Mouse (Mus musculus): ENCODE results near the gene Nt5c. TPM values are rescaled to one million over a fixed set of nuclear protein-coding genes. Genes with fewer than 3 reads are reported as not detected.
"Not testable (repeated sequence)": the region's sequence is repeated elsewhere in the genome, so short reads cannot be mapped to it uniquely, and the experiment has no call there.

Nt5c gene
- polyA plus RNA-seq (2012; ENCODE audit: insufficient read depth, insufficient read length, low replicate concordance, missing spikeins), result not detected in 2 replicates

- Histone ChIP-seq H3K27ac (ENCODE audit: insufficient read depth, low read depth, low read length) (peak within 1 kb of the TSS; percentile 61), H3K4me3 (ENCODE audit: insufficient read depth, low read depth, low read length) (peak within 1 kb of the TSS; percentile 74), H3K4me1 (ENCODE audit: control insufficient read depth, insufficient read depth, low read length) (peaks cover 11% of the 10 kb centered on the region)
- TF ChIP-seq POLR2A (IDR thresholded peaks at IDR 0.05; ENCODE audit: insufficient read depth, low read depth, low read length), result no peak
- TF ChIP-seq CTCF (IDR thresholded peaks at IDR 0.05; ENCODE audit: insufficient read depth, low read depth, low read length), result peak; percentile 45; the same call in 1 of the 2 replicates
- WGBS, result under 1% methylated on average over 43 of the region's 43 CpGs
Observed at GRCm38 (mm10) chr11:115491356-115492083, at the start of gene Nt5c. Nt5c (minus strand) TSS chr11:115491862.

DNA sequence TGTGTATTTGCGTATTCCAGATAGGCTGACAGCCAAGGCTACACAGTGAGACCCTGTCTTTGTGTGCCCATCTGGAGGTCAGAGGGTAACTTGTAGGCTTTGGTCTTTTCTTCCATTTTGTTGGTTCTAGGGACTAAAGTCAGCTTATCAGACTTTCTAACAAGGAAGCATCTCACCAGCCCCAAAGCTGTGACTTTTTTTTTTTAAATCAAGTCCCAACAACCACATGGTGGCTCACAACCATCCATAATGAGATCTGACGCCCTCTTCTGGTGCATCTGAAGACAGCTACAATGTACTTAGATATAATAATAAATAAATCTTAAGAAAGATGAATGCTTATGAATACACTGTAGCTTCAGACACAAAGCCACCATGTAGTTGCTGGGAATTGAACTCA lies 46.4 kb upstream of the Nt5c start:
- Histone ChIP-seq H3K27ac (ENCODE audit: insufficient read depth, low read depth, low read length) (no peak overlapping the region), H3K4me1 (ENCODE audit: control insufficient read depth, insufficient read depth, low read length) (peaks cover 5% of the 10 kb centered on the region), H3K4me3 (ENCODE audit: insufficient read depth, low read depth, low read length) (no peak overlapping the region)
- WGBS, result 77% methylated on average over 2 of the region's 2 CpGs
- TF ChIP-seq POLR2A (IDR thresholded peaks at IDR 0.05; ENCODE audit: insufficient read depth, low read depth, low read length) (no peak), CTCF (IDR thresholded peaks at IDR 0.05; ENCODE audit: insufficient read depth, low read depth, low read length) (no peak)

DNA sequence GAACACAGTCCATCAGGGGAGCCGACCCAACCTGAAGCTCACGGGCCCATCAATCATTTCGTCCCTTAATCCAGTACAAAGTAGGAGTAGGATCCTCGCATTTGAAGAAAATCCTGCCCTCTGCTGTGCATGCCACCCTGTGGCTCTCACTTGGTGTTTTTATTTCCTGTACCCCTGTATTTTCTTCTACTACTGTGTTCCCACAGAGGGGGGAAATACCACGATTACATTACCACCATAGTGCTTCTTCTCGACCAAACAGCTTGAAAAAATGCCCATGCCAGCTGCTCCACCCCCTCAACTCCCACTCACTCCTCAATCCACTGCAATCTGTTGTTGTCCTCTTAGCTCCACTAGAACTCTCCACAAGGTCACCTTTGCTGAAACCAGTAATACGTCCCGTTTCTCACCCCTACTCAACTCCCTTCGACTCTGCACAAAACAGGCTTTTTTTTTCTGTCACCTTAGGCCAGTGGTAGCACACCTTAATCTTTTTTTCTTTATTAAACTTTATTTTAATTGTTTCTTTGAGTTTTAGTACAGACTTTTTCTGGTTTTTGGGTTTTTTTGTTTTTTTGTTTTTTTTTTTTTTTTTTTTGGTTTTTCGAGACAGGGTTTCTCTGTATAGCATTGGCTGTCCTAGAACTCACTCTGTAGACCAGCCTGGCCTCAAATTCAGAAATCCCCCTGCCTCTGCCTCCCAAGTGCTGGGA lies 45.4 kb upstream of the Nt5c start:
- TF ChIP-seq POLR2A (IDR thresholded peaks at IDR 0.05; ENCODE audit: insufficient read depth, low read depth, low read length) (no peak), CTCF (IDR thresholded peaks at IDR 0.05; ENCODE audit: insufficient read depth, low read depth, low read length) (no peak)
- Histone ChIP-seq H3K4me3 (ENCODE audit: insufficient read depth, low read depth, low read length) (peak overlapping the region; percentile 75; the same call in 1 of the 2 replicates), H3K27ac (ENCODE audit: insufficient read depth, low read depth, low read length) (peak overlapping the region; percentile 80), H3K4me1 (ENCODE audit: control insufficient read depth, insufficient read depth, low read length) (peaks cover 5% of the 10 kb centered on the region)
- 64% methylated on average over 10 of the region's 10 CpGs for WGBS

GRCm38 (mm10) chr11:115536038-115536681 lies 44.5 kb upstream of the Nt5c start, which contains the start of gene Sumo2:
Sumo2 (minus strand) TSS chr11:115536276.
- TF ChIP-seq POLR2A (IDR thresholded peaks at IDR 0.05; ENCODE audit: insufficient read depth, low read depth, low read length), result peak; percentile 66
- TF ChIP-seq CTCF (IDR thresholded peaks at IDR 0.05; ENCODE audit: insufficient read depth, low read depth, low read length), result no peak
- H3K4me3 ChIP-seq (ENCODE audit: insufficient read depth, low read depth, low read length), result peak within 1 kb of the TSS; percentile 75
- 1% methylated on average over 70 of the region's 70 CpGs for WGBS

DNA sequence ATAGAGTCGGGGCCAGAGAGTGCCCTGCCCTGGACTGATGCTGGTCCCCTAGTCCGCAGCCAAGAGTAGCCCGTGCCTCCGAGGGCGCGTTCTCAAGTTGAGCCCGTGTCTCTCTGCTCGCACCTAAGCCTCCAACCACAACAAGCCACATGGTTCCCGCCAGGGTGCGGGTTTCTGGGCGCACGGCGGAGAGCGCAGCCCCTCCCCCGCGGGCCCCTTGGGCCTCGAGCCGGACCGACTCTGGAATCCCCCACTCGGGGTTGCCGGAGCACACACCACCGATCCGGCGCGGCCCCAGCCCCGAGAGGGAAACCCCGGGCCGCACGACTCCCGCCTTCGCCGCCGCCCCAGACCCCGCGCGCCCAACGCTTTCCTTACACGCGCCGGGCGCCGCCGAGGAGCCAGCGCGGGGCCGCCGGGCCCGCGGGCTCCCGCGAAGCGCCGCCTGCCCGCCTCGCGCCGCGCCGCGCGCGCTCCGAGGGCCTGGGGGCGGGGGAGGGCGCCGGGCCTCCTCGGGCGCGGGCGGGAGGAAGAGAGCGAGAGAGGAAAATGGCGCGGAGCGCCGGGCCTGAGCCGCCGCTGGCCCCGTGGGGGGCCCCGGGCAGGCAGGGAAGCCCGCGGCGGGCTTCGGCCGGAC lies 43.9 kb upstream of the Nt5c start:
- peaks cover 5% of the 10 kb centered on the region for H3K4me1 ChIP-seq (ENCODE audit: control insufficient read depth, insufficient read depth, low read length)
- H3K27ac ChIP-seq (ENCODE audit: insufficient read depth, low read depth, low read length), result peak overlapping the region; percentile 97
- WGBS, result under 1% methylated on average over 81 of the region's 84 CpGs
- TF ChIP-seq CTCF (IDR thresholded peaks at IDR 0.05; ENCODE audit: insufficient read depth, low read depth, low read length), result no peak
- no peak; the same call in 1 of the 2 replicates for TF ChIP-seq POLR2A (IDR thresholded peaks at IDR 0.05; ENCODE audit: insufficient read depth, low read depth, low read length)
- peak overlapping the region; percentile 75 for H3K4me3 ChIP-seq (ENCODE audit: insufficient read depth, low read depth, low read length)

More at GRCm38 (mm10) chr11:115536038-115536681, 44.5 kb upstream of the Nt5c start, which contains the start of gene Sumo2:
- peaks cover 5% of the 10 kb centered on the region for H3K4me1 ChIP-seq (ENCODE audit: control insufficient read depth, insufficient read depth, low read length)
- H3K27ac ChIP-seq (ENCODE audit: insufficient read depth, low read depth, low read length), result peak within 1 kb of the TSS; percentile 97

GRCm38 (mm10) chr11:115534759-115535371 lies 43.2 kb upstream of the Nt5c start:
- TF ChIP-seq POLR2A (IDR thresholded peaks at IDR 0.05; ENCODE audit: insufficient read depth, low read depth, low read length) (no peak), CTCF (IDR thresholded peaks at IDR 0.05; ENCODE audit: insufficient read depth, low read depth, low read length) (no peak)
- H3K27ac ChIP-seq (ENCODE audit: insufficient read depth, low read depth, low read length), result peak overlapping the region; percentile 81; the same call in 1 of the 2 replicates
- peaks cover 5% of the 10 kb centered on the region for H3K4me1 ChIP-seq (ENCODE audit: control insufficient read depth, insufficient read depth, low read length)
- H3K4me3 ChIP-seq (ENCODE audit: insufficient read depth, low read depth, low read length), result peak overlapping the region; percentile 75
- WGBS, result under 1% methylated on average over 11 of the region's 11 CpGs

DNA sequence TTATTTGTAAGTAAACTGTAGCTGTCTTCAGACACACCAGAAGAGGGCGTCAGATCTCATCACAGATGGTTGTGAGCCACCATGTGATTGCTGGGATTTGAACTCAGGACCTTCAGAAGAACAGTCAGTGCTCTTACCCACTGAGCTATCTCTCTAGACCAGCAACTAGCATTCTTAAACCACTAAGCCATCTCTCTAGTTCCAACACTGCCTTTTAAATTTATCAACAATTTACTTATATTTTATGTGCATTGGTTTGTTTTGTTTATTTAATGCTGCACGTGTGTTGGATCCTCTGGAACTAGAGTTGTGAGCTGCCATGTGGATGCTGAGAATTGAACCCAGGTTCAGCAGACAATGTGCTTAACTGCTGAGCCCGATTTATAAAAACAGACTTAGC lies 34.8 kb upstream of the Nt5c start:
- not testable (repeated sequence) for H3K27ac ChIP-seq (ENCODE audit: insufficient read depth, low read depth, low read length); H3K4me3 ChIP-seq (ENCODE audit: insufficient read depth, low read depth, low read length); H3K4me1 ChIP-seq (ENCODE audit: control insufficient read depth, insufficient read depth, low read length)
- 59% methylated on average over 3 of the region's 3 CpGs for WGBS

DNA sequence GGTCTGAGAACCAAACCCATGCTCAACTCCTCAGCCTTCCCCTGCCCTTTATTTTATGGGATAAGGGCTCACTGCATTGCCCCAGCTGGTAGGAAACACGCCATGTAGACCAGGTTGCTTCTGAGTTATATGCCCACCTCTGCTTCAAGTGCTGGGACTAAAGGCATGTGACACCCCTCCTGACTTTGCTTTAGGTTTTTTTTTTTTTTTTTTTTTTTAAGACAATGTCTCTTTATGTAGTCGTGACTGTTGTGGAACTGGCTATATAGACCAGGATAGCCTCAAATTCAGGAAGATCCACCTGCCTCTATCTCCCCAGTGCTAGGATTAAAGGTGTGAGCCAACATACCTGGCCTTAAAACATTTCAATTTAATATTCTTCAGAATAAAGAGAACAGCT lies 31.0 kb upstream of the Nt5c start:
- WGBS, result 66% methylated on average over 2 of the region's 2 CpGs
- H3K4me3 ChIP-seq (ENCODE audit: insufficient read depth, low read depth, low read length), result no peak overlapping the region
- H3K4me1 ChIP-seq (ENCODE audit: control insufficient read depth, insufficient read depth, low read length), result no peaks in the 10 kb centered on the region
- TF ChIP-seq POLR2A (IDR thresholded peaks at IDR 0.05; ENCODE audit: insufficient read depth, low read depth, low read length) (no peak), CTCF (IDR thresholded peaks at IDR 0.05; ENCODE audit: insufficient read depth, low read depth, low read length) (no peak)
- H3K27ac ChIP-seq (ENCODE audit: insufficient read depth, low read depth, low read length), result no peak overlapping the region
